Mouse (Mus musculus) kidney, postnatal 25 days (tissue): ENCODE data around the gene Epha5.
A peak's percentile ranks its signal among the peaks of the same experiment; 100 is the strongest.

Source experiments
- DNase-seq, 2 experiments: peaks; one replicate each; pipeline ENCODE4 v3.0.0; 2021; ENCODE audit warnings: mixed read lengths in 2 of 2

Epha5 gene

GRCm38 (mm10) chr5:84417062-84417879 lies at the start of gene Epha5:
Gene Epha5 (minus strand): TSS chr5:84417382.
- peak; percentile 10 to 41 for DNase-seq

GRCm38 (mm10) chr5:84456216-84456615 lies 39.0 kb upstream of the Epha5 start:
- no peak for DNase-seq

GRCm38 (mm10) chr5:84454641-84455040 lies 37.5 kb upstream of the Epha5 start:
- DNase-seq: no peak

GRCm38 (mm10) chr5:84453839-84454238 lies 36.7 kb upstream of the Epha5 start:
- no peak for DNase-seq

GRCm38 (mm10) chr5:84440232-84440631 lies 23.1 kb upstream of the Epha5 start:
- no peak for DNase-seq

GRCm38 (mm10) chr5:84415961-84416821 lies 991 bp downstream of the Epha5 start:
- no peak for DNase-seq

GRCm38 (mm10) chr5:84414931-84415431 lies 2.2 kb downstream of the Epha5 start:
- DNase-seq: no peak

GRCm38 (mm10) chr5:84413026-84413425 lies 4.2 kb downstream of the Epha5 start:
- DNase-seq: no peak

GRCm38 (mm10) chr5:84408370-84408769 lies 8.8 kb downstream of the Epha5 start:
- DNase-seq: no peak

GRCm38 (mm10) chr5:84397085-84397484 lies 20.1 kb downstream of the Epha5 start:
- no peak for DNase-seq

GRCm38 (mm10) chr5:84365334-84365733 lies 51.8 kb downstream of the Epha5 start:
- no peak for DNase-seq

- no peak for DNase-seq
Measured at GRCm38 (mm10) chr5:84359430-84359829, 57.8 kb downstream of the Epha5 start.

- DNase-seq: no peak
Measured at GRCm38 (mm10) chr5:84353069-84353468, 64.1 kb downstream of the Epha5 start.

GRCm38 (mm10) chr5:84346728-84347499 lies 70.3 kb downstream of the Epha5 start:
- DNase-seq: no peak

GRCm38 (mm10) chr5:84335834-84336465 lies 81.2 kb downstream of the Epha5 start:
- DNase-seq: no peak

GRCm38 (mm10) chr5:84334481-84334880 lies 82.7 kb downstream of the Epha5 start:
- DNase-seq: no peak

- no peak for DNase-seq
Measured at GRCm38 (mm10) chr5:84331631-84332030, 85.6 kb downstream of the Epha5 start.

GRCm38 (mm10) chr5:84320553-84320952 lies 96.6 kb downstream of the Epha5 start:
- no peak for DNase-seq

GRCm38 (mm10) chr5:84320138-84320537 lies 97.0 kb downstream of the Epha5 start:
- DNase-seq: no peak

GRCm38 (mm10) chr5:84318814-84319340 lies 98.3 kb downstream of the Epha5 start:
- DNase-seq: no peak

- DNase-seq: no peak
Measured at GRCm38 (mm10) chr5:84317839-84318238, 99.3 kb downstream of the Epha5 start.

- DNase-seq: no peak
Measured at GRCm38 (mm10) chr5:84313619-84314018, 103.6 kb downstream of the Epha5 start.
